Mouse (Mus musculus) embryonic facial prominence, embryonic 14.5 days (tissue): ENCODE data around the gene Sp100. TPM values are rescaled to one million over a fixed set of nuclear protein-coding genes. Genes with fewer than 3 reads are reported as not detected.
A peak's percentile ranks its signal among the peaks of the same experiment; 100 is the strongest.

ENCODE experiments used
- ATAC-seq: fragments of 200-750 bp; cut with Nextera tagmentation; 2 replicates; pipeline ENCODE4 v1.8.0; 2017; ENCODE audit warnings: low read depth, moderate number of reproducible peaks, moderate TSS enrichment
- DNase-seq: peaks from one replicate; pipeline ENCODE4 v3.0.0-alpha.2; 2015; ENCODE audit warnings: low spot score
- H3K27ac ChIP-seq: fragments of 300-500 bp; sonication (generic); replicated peaks from 2 replicates; pipeline ENCODE4 v1.5.1; 2014; ENCODE audit warnings: low read depth, mild to moderate bottlenecking, low read length, moderate library complexity
- H3K27me3 ChIP-seq: fragments of 300-500 bp; sonication (generic); replicated peaks from 2 replicates; pipeline ENCODE4 v1.6.1; 2014; ENCODE audit warnings: low read length; ENCODE audit not compliant: control insufficient read depth, insufficient read depth
- H3K36me3 ChIP-seq: fragments of 300-500 bp; sonication (generic); 2 replicates; pipeline ENCODE4 v1.6.1; 2014; ENCODE audit warnings: low read length, mixed read lengths; ENCODE audit not compliant: control insufficient read depth, insufficient read depth
- H3K4me1 ChIP-seq: fragments of 300-500 bp; sonication (generic); 2 replicates; pipeline ENCODE4 v1.6.1; 2014; ENCODE audit warnings: antibody characterized with exemption, low read length; ENCODE audit not compliant: control insufficient read depth, insufficient read depth
- H3K4me2 ChIP-seq: fragments of 300-500 bp; sonication (generic); 2 replicates; pipeline ENCODE4 v1.6.1; 2014; ENCODE audit warnings: low read depth, mild to moderate bottlenecking, low read length, moderate library complexity, mixed read lengths
- H3K4me3 ChIP-seq: fragments of 300-500 bp; sonication (generic); 2 replicates; pipeline ENCODE4 v1.5.1; 2014; ENCODE audit warnings: low read depth, mild to moderate bottlenecking, low read length
- H3K9ac ChIP-seq: fragments of 300-500 bp; sonication (generic); 2 replicates; pipeline ENCODE4 v1.6.1; 2014; ENCODE audit warnings: low read depth, mild to moderate bottlenecking, low read length, moderate library complexity, mixed read lengths
- H3K9me3 ChIP-seq: fragments of 300-500 bp; sonication (generic); 2 replicates; pipeline ENCODE4 v1.6.1; 2016; ENCODE audit warnings: low read length; ENCODE audit not compliant: control insufficient read depth
- WGBS: fragments of 180-500 bp; shearing (Covaris S2); extraction: QIAGEN DNeasy Blood & Tissue Kit; methylation state at CpG from one replicate; pipeline ENCODE4 v1.1.7; 2014; 5-methylcytosine and 5-hydroxymethylcytosine counted together
- polyA plus RNA-seq: library from polyadenylated mRNA; unstranded; fragments of >200 nt; fragmentation: Nextera tagmentation; extraction: Ambion mirVana; gene quantifications from 2 replicates; pipeline ENCODE4 v1.2.1, GENCODE M21; 2014

The Sp100 gene
- polyA plus RNA-seq, 1 experiment from 2014 or later, result 2.4 TPM

- no peaks in the 10 kb centered on the region for H3K4me1 ChIP-seq
- 65% methylated on average over 13 of the region's 13 CpGs for whole genome bisulfite sequencing
- H3K27me3 ChIP-seq, result no peaks in the 10 kb centered on the region
- H3K4me2 ChIP-seq, result peak overlapping the region; percentile 39
- no peaks in the 10 kb centered on the region for H3K36me3 ChIP-seq
- no peak for ATAC-seq
- no peak overlapping the region for H3K4me3 ChIP-seq
- no peak for DNase-seq
- peak overlapping the region; percentile 22; the same call in 1 of the 2 replicates for H3K9ac ChIP-seq
- no peak overlapping the region for H3K27ac ChIP-seq
- H3K9me3 ChIP-seq, result no peaks in the 10 kb centered on the region
Measured at GRCm38 (mm10) chr1:85735463-85736123, 85.8 kb downstream of the Sp100 start.

GRCm38 (mm10) chr1:85736355-85737184 is 86.8 kb downstream of the Sp100 start:
- H3K4me3 ChIP-seq, result peak overlapping the region; percentile 13; the same call in 1 of the 2 replicates
- H3K9me3 ChIP-seq, result no peaks in the 10 kb centered on the region
- H3K4me1 ChIP-seq, result no peaks in the 10 kb centered on the region
- ATAC-seq, result peak; percentile 70
- no peaks in the 10 kb centered on the region for H3K36me3 ChIP-seq
- H3K27me3 ChIP-seq, result no peaks in the 10 kb centered on the region
- 35% methylated on average over 18 of the region's 18 CpGs for WGBS
- peak overlapping the region; percentile 39 for H3K4me2 ChIP-seq
- DNase-seq, result peak; percentile 86
- peak overlapping the region; percentile 22 for H3K9ac ChIP-seq
- no peak overlapping the region for H3K27ac ChIP-seq

GRCm38 (mm10) chr1:85739000-85739399 is 89.2 kb downstream of the Sp100 start:
- WGBS, result 88% methylated on average over 4 of the region's 4 CpGs
- no peak overlapping the region for H3K27ac ChIP-seq
- no peaks in the 10 kb centered on the region for H3K36me3 ChIP-seq
- H3K27me3 ChIP-seq, result no peaks in the 10 kb centered on the region
- no peak overlapping the region for H3K4me3 ChIP-seq
- ATAC-seq (no peak), DNase-seq (no peak)
- no peaks in the 10 kb centered on the region for H3K9me3 ChIP-seq
- no peak overlapping the region for H3K9ac ChIP-seq
- H3K4me1 ChIP-seq, result no peaks in the 10 kb centered on the region
- H3K4me2 ChIP-seq, result no peak overlapping the region

GRCm38 (mm10) chr1:85739819-85740218 is 90.0 kb downstream of the Sp100 start:
- DNase-seq, result no peak
- Histone ChIP-seq H3K4me3 (no peak overlapping the region), H3K4me2 (no peak overlapping the region), H3K27ac (no peak overlapping the region), H3K27me3 (no peaks in the 10 kb centered on the region), H3K4me1 (no peaks in the 10 kb centered on the region), H3K9ac (no peak overlapping the region), H3K36me3 (no peaks in the 10 kb centered on the region), H3K9me3 (no peaks in the 10 kb centered on the region)
- ATAC-seq, result no peak

GRCm38 (mm10) chr1:85740923-85741322 is 91.1 kb downstream of the Sp100 start:
- no peaks in the 10 kb centered on the region for H3K27me3 ChIP-seq
- no peak overlapping the region for H3K9ac ChIP-seq
- 81% methylated on average over 6 of the region's 6 CpGs for WGBS
- H3K4me3 ChIP-seq, result no peak overlapping the region
- DNase-seq (no peak), ATAC-seq (no peak; the same call in 1 of the 2 replicates)
- H3K27ac ChIP-seq, result no peak overlapping the region
- H3K36me3 ChIP-seq, result no peaks in the 10 kb centered on the region
- no peaks in the 10 kb centered on the region for H3K9me3 ChIP-seq
- H3K4me1 ChIP-seq, result no peaks in the 10 kb centered on the region
- no peak overlapping the region for H3K4me2 ChIP-seq

GRCm38 (mm10) chr1:85742333-85742732 is 92.5 kb downstream of the Sp100 start:
- H3K27me3 ChIP-seq, result no peaks in the 10 kb centered on the region
- H3K4me2 ChIP-seq, result no peak overlapping the region
- no peak for DNase-seq
- no peak overlapping the region for H3K27ac ChIP-seq
- ATAC-seq, result no peak
- no peak overlapping the region for H3K9ac ChIP-seq
- no peaks in the 10 kb centered on the region for H3K4me1 ChIP-seq
- no peaks in the 10 kb centered on the region for H3K36me3 ChIP-seq
- WGBS, result 48% methylated on average over 5 of the region's 5 CpGs
- H3K4me3 ChIP-seq, result no peak overlapping the region
- no peaks in the 10 kb centered on the region for H3K9me3 ChIP-seq

GRCm38 (mm10) chr1:85742916-85743505 is 93.2 kb downstream of the Sp100 start:
- H3K4me3 ChIP-seq, result no peak overlapping the region
- H3K9ac ChIP-seq, result no peak overlapping the region
- H3K4me2 ChIP-seq, result no peak overlapping the region
- no peaks in the 10 kb centered on the region for H3K27me3 ChIP-seq
- WGBS, result 2% methylated on average over 2 of the region's 2 CpGs
- H3K36me3 ChIP-seq, result no peaks in the 10 kb centered on the region
- peak; percentile 81 for DNase-seq
- peak; percentile 86 for ATAC-seq
- no peaks in the 10 kb centered on the region for H3K4me1 ChIP-seq
- H3K9me3 ChIP-seq, result no peaks in the 10 kb centered on the region
- H3K27ac ChIP-seq, result no peak overlapping the region; the same call in 1 of the 2 replicates

- no peak overlapping the region for H3K9ac ChIP-seq
- no peak for ATAC-seq
- H3K9me3 ChIP-seq, result no peaks in the 10 kb centered on the region
- no peaks in the 10 kb centered on the region for H3K27me3 ChIP-seq
- no peak overlapping the region for H3K4me2 ChIP-seq
- H3K4me1 ChIP-seq, result no peaks in the 10 kb centered on the region
- no peaks in the 10 kb centered on the region for H3K36me3 ChIP-seq
- H3K4me3 ChIP-seq, result no peak overlapping the region
- 86% methylated on average over 3 of the region's 3 CpGs for WGBS
- no peak for DNase-seq
- H3K27ac ChIP-seq, result no peak overlapping the region
Measured at GRCm38 (mm10) chr1:85744539-85744938, 94.8 kb downstream of the Sp100 start.
